Mouse (Mus musculus) C2C12 (cell line): ENCODE measurements at regions not wholly inside any gene's neighbourhood (a gene's known extent, or its start where the extent isn't known, plus 50 kb on each side); places are given as distances from the start of the nearest gene placed in this dataset.

Source experiments
- H3K27me3 ChIP-seq: one replicate; pipeline ENCODE4 v1.6.1; 2011; ENCODE audit not compliant: control insufficient read depth, insufficient read depth, insufficient read length
- H3K36me3 ChIP-seq: one replicate; pipeline ENCODE4 v1.6.1; 2011; ENCODE audit not compliant: control insufficient read depth, insufficient read depth
- H3K4me3 ChIP-seq: one replicate; pipeline ENCODE4 v1.5.1; 2011; ENCODE audit warnings: mild to moderate bottlenecking, control low read depth; ENCODE audit not compliant: poor library complexity, insufficient read depth, severe bottlenecking
- H3K79me2 ChIP-seq: one replicate; pipeline ENCODE4 v1.6.1; 2011; ENCODE audit not compliant: control insufficient read depth, insufficient read depth
- H3K79me3 ChIP-seq: one replicate; pipeline ENCODE4 v1.6.1; 2011; ENCODE audit warnings: low read depth, control low read depth
- H3ac ChIP-seq: one replicate; pipeline ENCODE3; 2011; ENCODE audit warnings: low read depth; ENCODE audit not compliant: control insufficient read depth, insufficient read length
- CEBPB ChIP-seq: IDR thresholded peaks from one replicate; pipeline ENCODE4 v1.6.1; 2011; ENCODE audit warnings: low read depth, mild to moderate bottlenecking, control low read depth, moderate library complexity
- CTCF ChIP-seq: IDR thresholded peaks from one replicate; pipeline ENCODE4 v1.5.1; 2011; ENCODE audit not compliant: control insufficient read depth, insufficient read depth, insufficient read length
- FOSL1 ChIP-seq: IDR thresholded peaks from one replicate; pipeline ENCODE4 v1.8.0; 2011; ENCODE audit warnings: mild to moderate bottlenecking, low read length; ENCODE audit not compliant: poor library complexity, insufficient read depth, severe bottlenecking
- MAX ChIP-seq: IDR thresholded peaks from one replicate; pipeline ENCODE4 v1.6.1; 2011; ENCODE audit warnings: mild to moderate bottlenecking, control low read depth
- MYOD1 ChIP-seq: IDR thresholded peaks from one replicate; pipeline ENCODE4 v1.6.1; 2011; ENCODE audit warnings: low read depth; ENCODE audit not compliant: control insufficient read depth, insufficient read length
- MYOG ChIP-seq: IDR thresholded peaks from one replicate; pipeline ENCODE4 v1.6.1; 2011; ENCODE audit not compliant: control insufficient read depth, insufficient read length; ENCODE audit errors: extremely low read depth
- USF1 ChIP-seq: IDR thresholded peaks from one replicate; pipeline ENCODE4 v1.6.1; 2011; ENCODE audit warnings: low read depth, mild to moderate bottlenecking, control low read depth, moderate library complexity

DNA sequence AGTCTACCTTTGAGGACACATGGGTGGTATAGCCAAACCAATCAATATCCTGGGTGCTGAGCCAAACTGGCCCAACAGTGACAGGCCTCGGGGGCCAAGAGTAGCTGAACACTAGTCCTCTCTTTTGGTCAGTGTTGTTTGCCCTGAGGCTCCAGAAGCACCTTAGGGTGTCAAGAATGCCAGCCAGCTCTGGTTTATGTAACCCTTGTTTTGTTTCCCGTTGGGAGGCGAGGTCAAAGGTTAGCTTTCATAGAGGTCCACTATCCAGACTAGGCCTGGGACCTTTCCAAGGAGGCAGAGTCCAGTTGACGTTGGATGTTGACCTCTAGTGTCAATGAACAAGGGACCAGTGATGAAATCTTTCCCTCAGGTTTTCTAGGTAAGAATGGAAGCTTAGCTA lies 120.0 kb upstream of the Smyd2 start:
- Histone ChIP-seq H3K79me3 (no peaks in the 10 kb centered on the region), H3K4me3 (no peak overlapping the region), H3K36me3 (no peaks in the 10 kb centered on the region), H3K79me2 (no peaks in the 10 kb centered on the region), H3K27me3 (no peaks in the 10 kb centered on the region), H3ac (no peak overlapping the region)
- TF ChIP-seq MYOD1 (no peak), MAX (no peak), USF1 (no peak)

- Histone ChIP-seq H3K4me3 (no peak overlapping the region), H3K27me3 (no peaks in the 10 kb centered on the region)
- no peak for TF ChIP-seq MYOG
Measured at GRCm38 (mm10) chr1:190041096-190041706, 119.0 kb upstream of the Smyd2 start.

GRCm38 (mm10) chr1:190038046-190038445 lies 115.9 kb upstream of the Smyd2 start:
- TF ChIP-seq CTCF (no peak), CEBPB (no peak), MAX (no peak), USF1 (no peak), FOSL1 (no peak), MYOG (no peak), MYOD1 (no peak)
- no peak overlapping the region for H3ac ChIP-seq

More at GRCm38 (mm10) chr1:190041096-190041706, 119.0 kb upstream of the Smyd2 start:
- Histone ChIP-seq H3K36me3 (no peaks in the 10 kb centered on the region), H3K79me3 (no peaks in the 10 kb centered on the region), H3ac (no peak overlapping the region), H3K79me2 (no peaks in the 10 kb centered on the region)

GRCm38 (mm10) chr1:190036726-190037125 lies 114.6 kb upstream of the Smyd2 start:
- TF ChIP-seq MYOD1, result no peak
- TF ChIP-seq CTCF, result no peak
- no peak for TF ChIP-seq MAX
- no peak for TF ChIP-seq CEBPB
- no peak for TF ChIP-seq MYOG
- no peak for TF ChIP-seq FOSL1
- TF ChIP-seq USF1, result no peak
- Histone ChIP-seq H3K36me3 (no peaks in the 10 kb centered on the region), H3K4me3 (no peak overlapping the region), H3ac (no peak overlapping the region), H3K79me3 (no peaks in the 10 kb centered on the region), H3K27me3 (no peaks in the 10 kb centered on the region), H3K79me2 (no peaks in the 10 kb centered on the region)

More at GRCm38 (mm10) chr1:190038046-190038445, 115.9 kb upstream of the Smyd2 start:
- H3K79me2 ChIP-seq, result no peaks in the 10 kb centered on the region
- no peak overlapping the region for H3K4me3 ChIP-seq
- no peaks in the 10 kb centered on the region for H3K27me3 ChIP-seq
- H3K36me3 ChIP-seq, result no peaks in the 10 kb centered on the region
- H3K79me3 ChIP-seq, result no peaks in the 10 kb centered on the region

DNA sequence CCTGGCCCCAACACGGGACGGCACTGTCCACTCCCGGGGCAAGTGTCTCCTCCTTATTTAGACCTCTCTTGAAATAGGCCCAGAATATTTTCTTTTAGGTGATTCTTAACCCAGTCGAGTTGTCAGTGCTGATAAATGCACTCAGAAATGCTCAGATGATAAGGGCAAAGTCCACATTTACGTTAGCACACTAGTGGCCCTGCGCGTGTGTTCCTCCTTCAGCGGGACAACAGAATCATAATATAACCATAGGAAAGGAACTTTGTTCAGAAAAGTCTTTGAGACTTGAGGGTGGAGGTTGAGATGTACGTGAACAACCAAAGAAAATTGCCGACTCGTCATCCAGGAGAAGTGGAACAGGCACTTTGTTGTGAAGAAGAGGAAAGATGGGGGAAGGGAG lies 113.8 kb upstream of the Smyd2 start:
- Histone ChIP-seq H3K4me3 (no peak overlapping the region), H3K27me3 (no peaks in the 10 kb centered on the region)

DNA sequence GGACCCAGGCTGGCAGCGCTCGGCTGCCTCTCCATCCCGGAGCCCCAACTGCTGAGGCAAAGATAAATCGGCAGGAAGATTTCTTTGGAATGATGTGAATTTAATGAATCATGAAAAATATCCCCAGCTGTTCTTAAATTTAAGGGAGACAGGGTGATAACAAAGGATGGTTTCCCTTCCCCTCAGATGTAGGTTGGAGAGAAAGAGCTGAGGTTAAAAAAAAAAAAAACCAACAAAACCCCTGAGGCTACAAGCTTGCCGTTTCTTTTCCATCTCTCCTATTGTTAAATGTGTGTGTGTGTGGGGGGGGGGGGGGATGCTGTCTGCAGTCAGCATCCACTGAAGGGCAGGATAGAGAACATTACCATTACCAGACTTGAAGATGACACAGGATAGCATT lies 111.9 kb upstream of the Smyd2 start:
- no peaks in the 10 kb centered on the region for H3K27me3 ChIP-seq
- no peaks in the 10 kb centered on the region for H3K36me3 ChIP-seq
- no peaks in the 10 kb centered on the region for H3K79me2 ChIP-seq
- H3ac ChIP-seq, result no peak overlapping the region
- no peak for TF ChIP-seq FOSL1
- no peak for TF ChIP-seq MYOG
- TF ChIP-seq USF1, result no peak
- TF ChIP-seq CTCF, result no peak
- TF ChIP-seq MAX, result no peak
- TF ChIP-seq MYOD1, result no peak
- no peaks in the 10 kb centered on the region for H3K79me3 ChIP-seq
- H3K4me3 ChIP-seq, result no peak overlapping the region

More for the DNA sequence above, 113.8 kb upstream of the Smyd2 start:
- H3K36me3 ChIP-seq, result no peaks in the 10 kb centered on the region
- no peaks in the 10 kb centered on the region for H3K79me2 ChIP-seq
- H3K79me3 ChIP-seq, result no peaks in the 10 kb centered on the region
- H3ac ChIP-seq, result no peak overlapping the region
- TF ChIP-seq MYOG, result no peak
- no peak for TF ChIP-seq CEBPB
- no peak for TF ChIP-seq CTCF
- no peak for TF ChIP-seq USF1
- TF ChIP-seq MYOD1, result no peak
- TF ChIP-seq FOSL1, result no peak
- no peak for TF ChIP-seq MAX
